Mouse (Mus musculus) embryonic fibroblast, embryonic 13.5 days (primary cell): ENCODE results near the gene Smco2.

Experiments
- CTCF ChIP-seq: IDR thresholded peaks from 2 replicates; pipeline ENCODE4 v1.5.1; 2011; ENCODE audit warnings: mild to moderate bottlenecking, control low read depth, low read length, moderate library complexity, borderline replicate concordance; ENCODE audit not compliant: insufficient read depth
- POLR2A ChIP-seq: IDR thresholded peaks from 2 replicates; pipeline ENCODE4 v1.6.1; 2011; ENCODE audit warnings: low read depth, mild to moderate bottlenecking, control low read depth, low read length, moderate library complexity

- TF ChIP-seq POLR2A = no peak
- TF ChIP-seq CTCF = no peak
These were observed 12.6 kb upstream of the Smco2 start for GRCm38 (mm10) chr6:146837316-146837715.
